Mouse (Mus musculus): ENCODE measurements at regions not wholly inside any gene's neighbourhood (a gene's known extent, or its start where the extent isn't known, plus 50 kb on each side); places are given as distances from the start of the nearest gene placed in this dataset.

GRCm38 (mm10) chr10:37337172-37337620 is 198.5 kb upstream of the Marcks start:
- TF ChIP-seq POLR2A (IDR thresholded peaks at IDR 0.05; ENCODE audit: borderline replicate concordance, extremely low read depth, insufficient read depth, insufficient read length, poor library complexity, severe bottlenecking), result no peak
- TF ChIP-seq CTCF (IDR thresholded peaks at IDR 0.05; ENCODE audit: borderline replicate concordance, extremely low read depth, insufficient read depth, insufficient read length), result no peak
- DNase-seq (ENCODE audit: low read depth), result no peak

- no peak for DNase-seq (ENCODE audit: low read depth)
- TF ChIP-seq CTCF (IDR thresholded peaks at IDR 0.05; ENCODE audit: borderline replicate concordance, extremely low read depth, insufficient read depth, insufficient read length) (no peak), POLR2A (IDR thresholded peaks at IDR 0.05; ENCODE audit: borderline replicate concordance, extremely low read depth, insufficient read depth, insufficient read length, poor library complexity, severe bottlenecking) (no peak)
These were observed 196.4 kb upstream of the Marcks start for GRCm38 (mm10) chr10:37335148-37335547.

- DNase-seq (ENCODE audit: low read depth), result no peak
- no peak for TF ChIP-seq CTCF (IDR thresholded peaks at IDR 0.05; ENCODE audit: borderline replicate concordance, extremely low read depth, insufficient read depth, insufficient read length)
- TF ChIP-seq POLR2A (IDR thresholded peaks at IDR 0.05; ENCODE audit: borderline replicate concordance, extremely low read depth, insufficient read depth, insufficient read length, poor library complexity, severe bottlenecking), result no peak
These were observed 187.4 kb upstream of the Marcks start for GRCm38 (mm10) chr10:37326168-37326534.

DNA sequence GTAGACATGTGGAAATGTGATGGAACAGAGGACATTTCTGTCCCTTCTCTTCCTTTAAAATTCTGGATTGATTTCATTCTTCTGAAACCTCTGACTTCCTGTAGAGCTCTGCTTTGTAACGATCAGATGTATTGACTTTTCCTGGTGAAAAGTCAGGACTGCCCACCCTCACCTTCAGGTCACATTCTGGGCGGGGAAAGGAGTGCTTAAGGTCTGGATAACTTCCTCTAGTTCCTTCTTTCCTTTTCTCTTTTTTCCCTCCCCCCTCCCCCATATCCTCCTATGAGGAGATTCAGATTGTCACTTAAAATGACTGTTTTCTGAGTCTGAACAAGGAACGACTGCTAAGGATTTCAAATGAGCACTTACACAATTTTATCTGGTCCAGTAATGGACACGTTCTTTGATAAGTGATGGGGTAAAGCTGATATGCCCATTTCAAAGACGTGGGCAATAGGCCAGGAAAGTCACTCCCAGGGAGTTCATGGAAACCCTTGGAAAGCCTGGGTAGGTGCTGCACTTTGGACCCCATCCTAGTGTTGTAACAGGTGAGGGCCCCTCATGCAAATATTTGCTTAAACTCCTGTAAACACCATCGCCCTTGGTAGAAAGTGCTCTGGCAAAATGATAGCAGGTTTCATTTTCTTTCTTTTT is 186.9 kb upstream of the Marcks start:
- no peak for DNase-seq (ENCODE audit: low read depth)
- TF ChIP-seq CTCF (IDR thresholded peaks at IDR 0.05; ENCODE audit: borderline replicate concordance, extremely low read depth, insufficient read depth, insufficient read length) (no peak), POLR2A (IDR thresholded peaks at IDR 0.05; ENCODE audit: borderline replicate concordance, extremely low read depth, insufficient read depth, insufficient read length, poor library complexity, severe bottlenecking) (no peak)

DNA sequence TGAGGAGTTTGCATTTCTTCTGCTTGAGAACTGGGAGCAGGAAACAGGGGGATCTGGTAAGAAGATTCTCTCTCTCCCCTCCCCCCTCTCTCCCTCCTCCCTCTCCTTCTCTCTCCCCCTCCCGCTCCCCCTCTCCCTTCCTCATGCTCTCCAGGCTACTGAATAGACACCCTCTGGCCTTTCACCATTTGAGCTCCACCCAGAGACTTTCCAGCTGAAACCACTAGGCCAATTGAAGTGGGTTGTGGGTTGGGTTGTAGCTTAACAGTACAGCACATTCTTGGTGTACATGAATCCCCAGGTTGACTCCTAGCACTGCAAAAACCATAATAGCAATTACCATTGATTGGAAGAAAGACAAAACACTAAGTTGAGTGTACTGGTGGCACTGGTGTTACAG is 185.0 kb upstream of the Marcks start:
- no peak for DNase-seq (ENCODE audit: low read depth)
- TF ChIP-seq POLR2A (IDR thresholded peaks at IDR 0.05; ENCODE audit: borderline replicate concordance, extremely low read depth, insufficient read depth, insufficient read length, poor library complexity, severe bottlenecking), result no peak
- no peak for TF ChIP-seq CTCF (IDR thresholded peaks at IDR 0.05; ENCODE audit: borderline replicate concordance, extremely low read depth, insufficient read depth, insufficient read length)

DNA sequence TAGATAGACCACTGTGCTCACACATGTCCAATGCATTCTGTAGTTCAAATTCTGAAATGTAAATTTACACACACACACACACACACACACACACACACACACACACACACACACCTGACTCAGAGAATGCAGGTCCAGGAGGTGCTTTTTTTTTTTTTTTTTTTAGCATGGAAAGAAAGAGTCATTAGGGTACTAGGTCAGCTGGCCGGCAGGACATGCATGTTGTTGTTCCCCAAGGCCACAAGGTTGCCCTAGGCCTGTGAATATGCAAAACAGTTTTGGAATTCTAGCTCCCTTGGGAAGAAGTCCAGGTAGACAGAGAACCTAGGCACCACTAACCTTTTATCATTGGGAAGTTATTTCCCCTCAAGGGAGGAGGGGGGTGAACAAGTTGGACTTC is 184.1 kb upstream of the Marcks start:
- TF ChIP-seq CTCF (IDR thresholded peaks at IDR 0.05; ENCODE audit: borderline replicate concordance, extremely low read depth, insufficient read depth, insufficient read length) (no peak), POLR2A (IDR thresholded peaks at IDR 0.05; ENCODE audit: borderline replicate concordance, extremely low read depth, insufficient read depth, insufficient read length, poor library complexity, severe bottlenecking) (no peak)
- DNase-seq (ENCODE audit: low read depth), result no peak

DNA sequence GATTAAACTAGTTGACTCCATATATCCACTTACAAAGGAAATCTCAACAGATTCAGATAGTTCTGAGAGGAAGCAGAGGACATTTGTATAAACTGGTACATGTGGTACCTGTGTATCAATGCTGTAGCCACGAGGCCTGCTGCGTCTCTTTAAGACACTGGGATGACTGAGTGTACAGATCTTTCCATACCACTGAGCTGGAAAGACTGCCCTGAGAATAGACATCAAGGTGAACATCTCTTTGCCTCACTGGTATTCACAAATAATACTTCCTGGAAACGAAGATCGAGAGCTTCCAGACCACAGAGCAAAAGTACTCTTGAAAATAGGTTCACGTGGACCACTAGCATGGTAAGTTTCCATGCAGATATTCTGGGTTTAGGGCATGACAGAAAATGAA is 183.6 kb upstream of the Marcks start:
- DNase-seq (ENCODE audit: low read depth), result no peak
- TF ChIP-seq POLR2A (IDR thresholded peaks at IDR 0.05; ENCODE audit: borderline replicate concordance, extremely low read depth, insufficient read depth, insufficient read length, poor library complexity, severe bottlenecking) (no peak), CTCF (IDR thresholded peaks at IDR 0.05; ENCODE audit: borderline replicate concordance, extremely low read depth, insufficient read depth, insufficient read length) (no peak)

DNA sequence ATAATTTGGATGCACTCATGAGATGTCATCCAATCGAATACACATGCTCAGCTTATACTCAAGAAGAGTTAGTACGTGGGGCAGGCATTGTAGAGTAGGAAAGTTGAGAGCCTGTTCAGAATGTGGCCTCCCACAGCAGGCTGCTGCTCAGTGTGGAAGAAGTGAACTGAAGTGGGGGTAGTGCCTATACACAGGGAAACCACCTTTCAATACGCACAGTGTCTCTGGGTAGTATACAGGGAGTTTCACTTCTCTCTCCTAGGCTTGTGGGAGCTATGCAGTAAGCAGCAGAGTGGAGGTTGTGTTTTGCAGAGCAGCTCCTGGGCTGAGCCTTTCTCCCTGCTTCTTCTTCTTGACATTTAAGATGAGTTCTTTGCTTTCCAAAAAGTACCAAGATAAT is 182.5 kb upstream of the Marcks start:
- no peak for DNase-seq (ENCODE audit: low read depth)
- no peak for TF ChIP-seq POLR2A (IDR thresholded peaks at IDR 0.05; ENCODE audit: borderline replicate concordance, extremely low read depth, insufficient read depth, insufficient read length, poor library complexity, severe bottlenecking)
- no peak for TF ChIP-seq CTCF (IDR thresholded peaks at IDR 0.05; ENCODE audit: borderline replicate concordance, extremely low read depth, insufficient read depth, insufficient read length)

DNA sequence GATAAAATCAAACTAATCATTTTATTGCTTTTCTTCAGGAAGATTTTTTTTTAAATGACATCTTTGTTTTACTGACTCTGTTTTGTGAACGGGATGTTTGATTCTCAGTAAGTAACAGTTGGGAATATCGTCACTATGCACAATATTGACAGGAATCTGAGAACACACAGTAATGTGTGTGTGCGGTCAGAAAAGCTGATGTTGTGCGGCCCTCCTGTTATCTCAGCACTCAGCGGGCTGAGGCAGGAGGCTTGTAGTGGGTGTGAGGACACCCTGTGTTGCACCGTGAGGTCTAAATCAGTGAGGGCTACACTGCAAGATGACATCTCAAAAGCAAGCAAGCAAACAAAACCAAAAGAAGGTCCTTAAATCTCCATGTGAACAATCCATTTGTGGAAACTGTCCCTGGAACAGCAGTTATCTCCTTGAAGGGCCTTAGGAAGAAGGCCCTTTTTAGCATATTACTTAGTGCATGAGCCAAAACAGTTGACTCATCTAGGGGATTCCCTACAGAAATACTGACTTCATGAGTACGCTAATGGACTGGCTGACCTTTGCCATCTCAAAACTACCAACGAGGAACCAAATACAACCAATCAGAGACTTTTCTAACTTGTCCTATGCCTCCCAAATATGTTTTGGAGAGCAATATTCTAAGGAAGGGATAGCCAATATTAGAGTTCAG is 181.2 kb upstream of the Marcks start:
- TF ChIP-seq POLR2A (IDR thresholded peaks at IDR 0.05; ENCODE audit: borderline replicate concordance, extremely low read depth, insufficient read depth, insufficient read length, poor library complexity, severe bottlenecking) (no peak), CTCF (IDR thresholded peaks at IDR 0.05; ENCODE audit: borderline replicate concordance, extremely low read depth, insufficient read depth, insufficient read length) (no peak)

DNA sequence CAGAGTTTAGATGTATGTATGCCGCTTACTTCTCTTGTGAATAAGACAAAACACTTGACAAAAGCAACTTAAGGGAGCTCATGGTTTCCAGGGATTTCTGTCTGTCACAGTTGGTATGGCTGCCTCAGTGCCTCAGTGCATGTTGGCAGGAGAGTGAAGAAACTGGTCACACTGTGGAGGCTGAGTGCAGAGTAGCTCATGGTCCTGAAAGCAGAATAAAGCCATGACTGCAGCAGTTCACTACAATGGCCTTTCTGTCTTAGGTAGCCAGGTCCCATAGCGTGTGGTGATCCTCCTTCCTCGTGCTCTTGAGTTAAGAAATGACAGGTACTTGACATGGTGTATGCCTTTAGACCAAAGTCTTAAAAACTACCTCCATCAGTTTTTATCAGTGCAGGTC is 178.0 kb upstream of the Marcks start:
- no peak for TF ChIP-seq CTCF (IDR thresholded peaks at IDR 0.05; ENCODE audit: borderline replicate concordance, extremely low read depth, insufficient read depth, insufficient read length)
- no peak for TF ChIP-seq POLR2A (IDR thresholded peaks at IDR 0.05; ENCODE audit: borderline replicate concordance, extremely low read depth, insufficient read depth, insufficient read length, poor library complexity, severe bottlenecking)
- DNase-seq (ENCODE audit: low read depth), result peak; percentile 23

More for the DNA sequence above, 181.2 kb upstream of the Marcks start:
- no peak for DNase-seq (ENCODE audit: low read depth)

GRCm38 (mm10) chr10:37315804-37316203 is 177.1 kb upstream of the Marcks start:
- DNase-seq (ENCODE audit: low read depth), result no peak
- TF ChIP-seq POLR2A (IDR thresholded peaks at IDR 0.05; ENCODE audit: borderline replicate concordance, extremely low read depth, insufficient read depth, insufficient read length, poor library complexity, severe bottlenecking), result no peak
- no peak for TF ChIP-seq CTCF (IDR thresholded peaks at IDR 0.05; ENCODE audit: borderline replicate concordance, extremely low read depth, insufficient read depth, insufficient read length)
